Mouse (Mus musculus) A20 (cell line): Measurements from ENCODE around the gene Gm3424.
"Not testable (repeated sequence)": the region's sequence is repeated elsewhere in the genome, so short reads cannot be mapped to it uniquely, and the experiment has no call there.

Experiments
- DNase-seq: peaks from one replicate; pipeline ENCODE4 v3.0.0-alpha.2; 2011; ENCODE audit warnings: low read depth, low spot score

The Gm3424 gene

DNA sequence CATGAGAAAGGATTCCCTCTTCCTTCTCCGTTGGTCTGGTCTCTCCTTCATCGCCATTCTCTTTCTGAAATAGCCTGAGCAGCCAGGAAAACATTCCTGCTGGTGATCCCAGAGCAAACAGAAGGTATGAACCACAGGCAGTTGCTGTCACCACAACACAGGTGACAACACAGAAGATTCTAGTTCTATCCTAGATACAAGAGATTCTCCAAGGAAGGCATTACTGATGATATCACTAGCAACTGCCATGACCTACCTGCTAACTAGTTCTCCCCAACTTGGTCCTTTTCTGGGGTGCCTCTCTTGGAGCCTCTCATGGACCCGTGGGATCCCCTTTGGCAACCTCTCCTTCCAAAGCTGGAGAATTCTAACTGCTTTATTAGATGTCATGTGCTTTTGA lies at the start of gene Gm3424:
TSS of gene Gm3424 (minus strand) at position 101 of the 400 bp plus-strand sequence.
- not testable (repeated sequence) for DNase-seq

DNA sequence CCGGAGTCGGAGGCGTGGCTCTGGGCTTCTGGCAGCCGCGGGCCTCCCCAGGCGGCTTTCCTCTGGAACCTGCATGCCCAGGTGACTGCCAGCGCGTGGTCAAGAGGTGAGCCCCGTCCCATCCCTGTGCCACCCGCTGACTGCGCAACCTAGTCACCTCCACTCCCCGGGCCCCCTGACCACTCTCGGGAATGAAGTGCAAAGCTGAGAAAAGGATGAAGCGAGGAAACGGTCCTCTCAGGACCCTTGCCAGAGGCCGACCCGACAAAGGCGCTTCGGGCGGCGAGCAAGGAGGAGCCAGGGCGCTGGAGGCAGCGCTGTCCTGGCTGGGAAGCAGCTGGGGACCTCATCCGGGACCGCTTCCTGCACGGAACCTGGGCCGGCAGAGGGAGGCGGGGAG lies 49.7 kb upstream of the Gm3424 start:
- not testable (repeated sequence) for DNase-seq

DNA sequence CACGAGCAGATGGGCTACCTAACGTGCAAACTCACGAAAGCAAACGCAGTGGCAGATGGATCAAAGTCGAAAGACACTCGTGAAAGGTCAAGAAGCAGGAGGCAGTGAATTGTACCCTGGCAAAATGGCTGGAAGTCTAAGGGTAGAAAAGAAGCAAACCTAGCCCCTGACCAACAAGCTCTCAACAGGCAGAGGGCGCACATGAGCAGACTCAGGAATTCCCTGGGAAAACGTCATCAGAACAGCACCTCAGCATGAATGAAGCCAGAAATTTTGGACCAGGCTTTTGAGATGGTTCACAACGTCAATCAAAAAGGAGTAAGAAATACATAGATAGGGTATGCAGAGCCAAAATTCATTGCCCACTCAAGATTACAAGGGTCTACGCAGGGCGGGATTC lies 49.0 kb upstream of the Gm3424 start:
- DNase-seq: not testable (repeated sequence)

DNA sequence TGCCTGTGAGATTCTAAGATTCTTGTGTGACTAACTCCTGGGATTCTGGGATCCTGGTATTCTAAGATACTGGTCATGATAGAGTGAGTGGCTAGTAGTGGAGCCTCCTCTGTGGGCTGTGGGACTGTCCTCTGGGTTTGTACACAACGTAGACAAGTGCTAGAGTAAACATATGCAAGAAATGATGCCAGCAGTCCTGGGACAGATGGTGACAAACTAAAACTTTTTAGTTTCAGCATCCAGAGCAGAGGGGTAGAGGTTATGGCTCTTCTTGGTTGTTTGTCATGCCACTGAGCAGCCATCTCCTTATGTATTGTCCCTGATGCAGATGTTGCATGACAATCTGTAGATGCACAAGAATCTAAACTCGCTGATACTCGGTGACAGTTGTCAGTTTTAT lies 25.8 kb upstream of the Gm3424 start:
- not testable (repeated sequence) for DNase-seq

DNA sequence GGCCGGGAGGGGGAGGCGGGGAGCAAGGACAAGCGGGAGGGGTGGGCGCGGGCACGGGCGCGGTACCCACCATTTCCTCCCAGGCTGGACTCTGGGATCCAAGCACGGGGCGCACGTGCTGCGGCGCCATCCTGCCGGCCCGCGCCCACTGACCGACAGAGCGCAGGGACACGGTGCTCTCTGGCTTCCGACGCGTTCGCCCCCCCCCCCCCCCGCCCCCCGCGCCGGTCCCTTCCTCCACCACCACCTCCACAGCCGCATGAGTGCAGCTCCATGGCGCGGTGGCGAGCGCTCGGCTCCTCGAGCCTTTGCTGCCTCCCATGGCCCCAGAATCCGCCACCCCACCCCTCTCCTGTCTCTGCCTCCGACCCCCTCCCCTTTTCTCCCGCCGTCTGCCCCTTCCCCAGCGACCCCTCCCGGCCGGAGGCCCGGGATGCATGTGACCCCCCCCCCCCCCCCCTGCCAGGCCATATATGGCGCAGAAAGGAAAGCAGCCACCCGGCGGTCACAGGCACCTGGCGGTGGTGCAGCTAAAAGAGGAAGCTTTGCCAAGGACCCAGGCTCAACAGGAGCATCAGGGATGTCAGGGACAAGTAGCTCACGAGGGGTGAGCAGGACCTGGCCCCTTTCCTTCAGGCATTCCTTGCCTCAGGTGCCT lies 17.3 kb downstream of the Gm3424 start:
- DNase-seq: not testable (repeated sequence)

DNA sequence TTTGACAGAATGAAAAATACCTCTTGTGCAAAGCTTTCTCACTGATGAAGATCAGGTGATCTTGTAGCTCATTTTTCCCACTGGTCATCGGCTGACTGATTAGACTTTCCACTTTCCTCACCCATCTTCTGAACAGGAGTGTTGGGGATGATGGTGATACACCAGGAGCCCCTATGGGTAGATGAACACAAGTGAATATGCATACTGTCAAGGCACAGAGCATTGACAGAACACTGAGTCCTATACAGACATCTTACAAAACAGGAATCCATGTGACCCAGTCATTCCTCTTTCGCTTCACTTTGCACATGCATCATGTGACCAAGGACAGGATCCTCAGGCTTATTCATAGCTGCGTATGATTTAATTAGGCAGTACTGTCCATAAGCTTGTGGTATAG lies 22.2 kb downstream of the Gm3424 start, which contains the start of gene Gm3383:
TSS of gene Gm3383 (minus strand) at position 101 of the 400 bp plus-strand sequence.
- DNase-seq: not testable (repeated sequence)
